Mouse (Mus musculus): ENCODE results near the gene Ppp1r18. TPM values are rescaled to one million over a fixed set of nuclear protein-coding genes. Genes with fewer than 3 reads are reported as not detected.

Ppp1r18 gene
- polyA plus RNA-seq, 1 experiment from 2014 or later, result 14.2 TPM

- H3K27me3 ChIP-seq (ENCODE audit: control insufficient read depth, insufficient read depth, low read depth, low read length), result no peaks in the 10 kb centered on the region
- peak overlapping the region; percentile 53 for H3K27ac ChIP-seq (ENCODE audit: low read length)
- no peaks in the 10 kb centered on the region for H3K9me3 ChIP-seq (replicated peaks; ENCODE audit: control insufficient read depth, low read length)
- ATAC-seq (ENCODE audit: low read depth), result peak; percentile 37; the same call in 1 of the 2 replicates
- peaks cover 6% of the 10 kb centered on the region; the same call in 1 of the 2 replicates for H3K36me3 ChIP-seq (ENCODE audit: control insufficient read depth, insufficient read depth)
- peaks cover 13% of the 10 kb centered on the region for H3K4me1 ChIP-seq (ENCODE audit: control insufficient read depth, low read depth, low read length)
- WGBS (ENCODE audit: insufficient replicate concordance), result 31% methylated on average over 23 of the region's 23 CpGs
- H3K9ac ChIP-seq (ENCODE audit: low read depth, low read length), result peak overlapping the region; percentile 54
- peak overlapping the region; percentile 91 for H3K4me3 ChIP-seq (ENCODE audit: low read depth, low read length)
- peak overlapping the region; percentile 97 for H3K4me2 ChIP-seq (ENCODE audit: low read depth, low read length)
These were observed 32.5 kb downstream of the Ppp1r18 start for GRCm38 (mm10) chr17:35897644-35898573.

GRCm38 (mm10) chr17:35900636-35901035 lies 35.2 kb downstream of the Ppp1r18 start:
- peaks cover 13% of the 10 kb centered on the region for H3K4me1 ChIP-seq (ENCODE audit: control insufficient read depth, low read depth, low read length)
- 24% methylated on average over 3 of the region's 3 CpGs for WGBS (ENCODE audit: insufficient replicate concordance)
- H3K36me3 ChIP-seq (ENCODE audit: control insufficient read depth, insufficient read depth), result no peaks in the 10 kb centered on the region
- no peak for ATAC-seq (ENCODE audit: low read depth)
- H3K4me2 ChIP-seq (ENCODE audit: low read depth, low read length), result no peak overlapping the region
- no peak overlapping the region for H3K27ac ChIP-seq (ENCODE audit: low read length)
- no peaks in the 10 kb centered on the region for H3K9me3 ChIP-seq (replicated peaks; ENCODE audit: control insufficient read depth, low read length)
- no peak overlapping the region for H3K4me3 ChIP-seq (ENCODE audit: low read depth, low read length)
- H3K9ac ChIP-seq (ENCODE audit: low read depth, low read length), result no peak overlapping the region
- H3K27me3 ChIP-seq (ENCODE audit: control insufficient read depth, insufficient read depth, low read depth, low read length), result no peaks in the 10 kb centered on the region

GRCm38 (mm10) chr17:35903343-35903991 lies 38.1 kb downstream of the Ppp1r18 start:
- Histone ChIP-seq H3K36me3 (ENCODE audit: control insufficient read depth, insufficient read depth) (no peaks in the 10 kb centered on the region), H3K27ac (ENCODE audit: low read length) (no peak overlapping the region), H3K4me1 (ENCODE audit: control insufficient read depth, low read depth, low read length) (no peaks in the 10 kb centered on the region; the same call in 1 of the 2 replicates), H3K27me3 (ENCODE audit: control insufficient read depth, insufficient read depth, low read depth, low read length) (no peaks in the 10 kb centered on the region), H3K9ac (ENCODE audit: low read depth, low read length) (no peak overlapping the region), H3K4me2 (ENCODE audit: low read depth, low read length) (no peak overlapping the region), H3K4me3 (ENCODE audit: low read depth, low read length) (no peak overlapping the region), H3K9me3 (replicated peaks; ENCODE audit: control insufficient read depth, low read length) (no peaks in the 10 kb centered on the region)
- 64% methylated on average over 9 of the region's 9 CpGs for WGBS (ENCODE audit: insufficient replicate concordance)
- no peak for ATAC-seq (ENCODE audit: low read depth)

GRCm38 (mm10) chr17:35903992-35904355 lies 38.6 kb downstream of the Ppp1r18 start:
- ATAC-seq (ENCODE audit: low read depth), result no peak
- Histone ChIP-seq H3K27me3 (ENCODE audit: control insufficient read depth, insufficient read depth, low read depth, low read length) (no peaks in the 10 kb centered on the region), H3K36me3 (ENCODE audit: control insufficient read depth, insufficient read depth) (no peaks in the 10 kb centered on the region), H3K9ac (ENCODE audit: low read depth, low read length) (no peak overlapping the region), H3K4me2 (ENCODE audit: low read depth, low read length) (no peak overlapping the region), H3K4me3 (ENCODE audit: low read depth, low read length) (no peak overlapping the region), H3K4me1 (ENCODE audit: control insufficient read depth, low read depth, low read length) (peaks cover 2% of the 10 kb centered on the region), H3K9me3 (replicated peaks; ENCODE audit: control insufficient read depth, low read length) (no peaks in the 10 kb centered on the region), H3K27ac (ENCODE audit: low read length) (no peak overlapping the region)
- 35% methylated on average over 4 of the region's 4 CpGs for WGBS (ENCODE audit: insufficient replicate concordance)

GRCm38 (mm10) chr17:35905587-35905986 lies 40.2 kb downstream of the Ppp1r18 start:
- peaks cover 12% of the 10 kb centered on the region for H3K4me1 ChIP-seq (ENCODE audit: control insufficient read depth, low read depth, low read length)
- H3K27me3 ChIP-seq (ENCODE audit: control insufficient read depth, insufficient read depth, low read depth, low read length), result no peaks in the 10 kb centered on the region
- 76% methylated on average over 1 of the region's 1 CpGs for WGBS (ENCODE audit: insufficient replicate concordance)
- no peaks in the 10 kb centered on the region for H3K36me3 ChIP-seq (ENCODE audit: control insufficient read depth, insufficient read depth)
- no peak overlapping the region for H3K4me3 ChIP-seq (ENCODE audit: low read depth, low read length)
- no peaks in the 10 kb centered on the region for H3K9me3 ChIP-seq (replicated peaks; ENCODE audit: control insufficient read depth, low read length)
- H3K9ac ChIP-seq (ENCODE audit: low read depth, low read length), result no peak overlapping the region
- no peak overlapping the region for H3K27ac ChIP-seq (ENCODE audit: low read length)
- H3K4me2 ChIP-seq (ENCODE audit: low read depth, low read length), result no peak overlapping the region
- no peak for ATAC-seq (ENCODE audit: low read depth)

GRCm38 (mm10) chr17:35907609-35908008 lies 42.2 kb downstream of the Ppp1r18 start:
- WGBS (ENCODE audit: insufficient replicate concordance), result 41% methylated on average over 2 of the region's 2 CpGs
- Histone ChIP-seq H3K9me3 (replicated peaks; ENCODE audit: control insufficient read depth, low read length) (no peaks in the 10 kb centered on the region), H3K4me2 (ENCODE audit: low read depth, low read length) (no peak overlapping the region), H3K27me3 (ENCODE audit: control insufficient read depth, insufficient read depth, low read depth, low read length) (no peaks in the 10 kb centered on the region), H3K9ac (ENCODE audit: low read depth, low read length) (no peak overlapping the region), H3K4me1 (ENCODE audit: control insufficient read depth, low read depth, low read length) (peaks cover 16% of the 10 kb centered on the region), H3K36me3 (ENCODE audit: control insufficient read depth, insufficient read depth) (peaks cover 7% of the 10 kb centered on the region), H3K4me3 (ENCODE audit: low read depth, low read length) (no peak overlapping the region), H3K27ac (ENCODE audit: low read length) (no peak overlapping the region)
- ATAC-seq (ENCODE audit: low read depth), result no peak

GRCm38 (mm10) chr17:35909186-35909918 lies 44.0 kb downstream of the Ppp1r18 start:
- Histone ChIP-seq H3K9ac (ENCODE audit: low read depth, low read length) (peak overlapping the region; percentile 66), H3K27ac (ENCODE audit: low read length) (peak overlapping the region; percentile 83; the same call in 1 of the 2 replicates), H3K27me3 (ENCODE audit: control insufficient read depth, insufficient read depth, low read depth, low read length) (no peaks in the 10 kb centered on the region), H3K36me3 (ENCODE audit: control insufficient read depth, insufficient read depth) (peaks cover 16% of the 10 kb centered on the region), H3K4me1 (ENCODE audit: control insufficient read depth, low read depth, low read length) (peaks cover 19% of the 10 kb centered on the region), H3K9me3 (replicated peaks; ENCODE audit: control insufficient read depth, low read length) (no peaks in the 10 kb centered on the region), H3K4me3 (ENCODE audit: low read depth, low read length) (peak overlapping the region; percentile 75), H3K4me2 (ENCODE audit: low read depth, low read length) (peak overlapping the region; percentile 90)
- ATAC-seq (ENCODE audit: low read depth), result peak; percentile 56
- 27% methylated on average over 20 of the region's 20 CpGs for WGBS (ENCODE audit: insufficient replicate concordance)

GRCm38 (mm10) chr17:35909919-35910369 lies 44.6 kb downstream of the Ppp1r18 start, which contains the start of gene Atat1:
Gene Atat1, minus strand, starts transcription at chr17:35910075.
- ATAC-seq (ENCODE audit: low read depth), result peak; percentile 89
- H3K4me3 ChIP-seq (ENCODE audit: low read depth, low read length), result peak within 1 kb of the TSS; percentile 75
- H3K4me2 ChIP-seq (ENCODE audit: low read depth, low read length), result peak within 1 kb of the TSS; percentile 90
- H3K27ac ChIP-seq (ENCODE audit: low read length), result peak within 1 kb of the TSS; percentile 83
- H3K4me1 ChIP-seq (ENCODE audit: control insufficient read depth, low read depth, low read length), result peaks cover 24% of the 10 kb centered on the region
- peak within 1 kb of the TSS; percentile 66 for H3K9ac ChIP-seq (ENCODE audit: low read depth, low read length)
- no peaks in the 10 kb centered on the region for H3K9me3 ChIP-seq (replicated peaks; ENCODE audit: control insufficient read depth, low read length)
- H3K27me3 ChIP-seq (ENCODE audit: control insufficient read depth, insufficient read depth, low read depth, low read length), result no peaks in the 10 kb centered on the region
- WGBS (ENCODE audit: insufficient replicate concordance), result 2% methylated on average over 25 of the region's 25 CpGs
- peaks cover 16% of the 10 kb centered on the region for H3K36me3 ChIP-seq (ENCODE audit: control insufficient read depth, insufficient read depth)
